Mouse (Mus musculus) megakaryocyte, embryonic 14.5 days (primary cell): ENCODE data around the gene Rbfox2.

Experiments
- FLI1 ChIP-seq: IDR thresholded peaks from 2 replicates; pipeline ENCODE4 v1.6.1; 2012; ENCODE audit warnings: low read length, inconsistent platforms, mixed read lengths
- GATA1 ChIP-seq: IDR thresholded peaks from 3 replicates; pipeline ENCODE4 v1.6.1; 2012; ENCODE audit warnings: mixed read lengths, low read length, inconsistent platforms, borderline replicate concordance

DNA sequence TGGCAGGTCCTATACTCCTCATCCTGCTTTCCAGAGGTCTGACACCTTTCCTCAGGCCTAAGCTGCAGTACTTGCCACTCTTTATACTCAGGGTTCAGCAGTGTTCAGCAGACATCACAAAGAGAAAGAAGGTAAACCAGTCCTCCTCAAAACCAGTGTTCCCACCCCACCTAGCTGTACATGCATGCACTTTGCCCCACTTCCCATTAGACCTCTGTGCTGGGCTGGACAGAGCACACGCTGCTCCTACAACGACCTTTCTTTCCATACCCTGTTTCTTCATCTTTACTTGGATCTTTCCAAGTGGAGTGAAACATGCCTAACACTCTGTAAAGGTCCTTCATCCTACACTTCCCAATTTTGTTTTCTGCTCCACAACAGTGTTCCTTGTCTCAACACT lies 110.8 kb downstream of the Rbfox2 start:
- no peak for TF ChIP-seq FLI1
- TF ChIP-seq GATA1, result no peak
